Mouse (Mus musculus): ENCODE measurements at regions not wholly inside any gene's neighbourhood (a gene's known extent, or its start where the extent isn't known, plus 50 kb on each side); places are given as distances from the start of the nearest gene placed in this dataset.
A peak's percentile ranks its signal among the peaks of the same experiment; 100 is the strongest.

DNA sequence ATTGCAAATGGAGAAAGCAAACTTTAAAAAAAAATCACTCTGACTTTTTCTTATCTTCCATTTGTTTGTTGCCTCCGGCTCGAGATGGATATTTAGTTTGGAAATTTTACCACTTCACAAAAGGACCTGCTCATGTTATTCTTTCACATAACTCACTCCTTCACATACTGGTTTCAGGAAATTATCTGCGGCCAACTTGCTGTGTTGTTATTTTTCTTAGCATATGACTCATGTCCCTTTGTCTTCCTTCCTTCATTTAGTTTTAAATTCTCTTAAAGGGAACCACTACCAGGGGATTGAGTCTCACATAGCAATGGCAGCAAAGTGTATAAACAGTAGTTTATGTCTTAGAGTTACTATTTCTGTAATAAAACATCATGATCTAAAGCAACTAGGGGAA, 217.8 kb downstream of the Ahr start:
- no peak for DNase-seq (ENCODE audit: low spot score in 2 of 2)

- DNase-seq (ENCODE audit: low spot score in 2 of 2): no peak
Measured at GRCm38 (mm10) chr12:35314035-35314434, 220.8 kb downstream of the Ahr start.

GRCm38 (mm10) chr12:35313191-35313925, 221.5 kb downstream of the Ahr start:
- DNase-seq (ENCODE audit: low spot score in 2 of 2): no peak

- no peak for DNase-seq (ENCODE audit: low spot score in 2 of 2)
Measured at GRCm38 (mm10) chr12:35308537-35308936, 226.3 kb downstream of the Ahr start.

DNA sequence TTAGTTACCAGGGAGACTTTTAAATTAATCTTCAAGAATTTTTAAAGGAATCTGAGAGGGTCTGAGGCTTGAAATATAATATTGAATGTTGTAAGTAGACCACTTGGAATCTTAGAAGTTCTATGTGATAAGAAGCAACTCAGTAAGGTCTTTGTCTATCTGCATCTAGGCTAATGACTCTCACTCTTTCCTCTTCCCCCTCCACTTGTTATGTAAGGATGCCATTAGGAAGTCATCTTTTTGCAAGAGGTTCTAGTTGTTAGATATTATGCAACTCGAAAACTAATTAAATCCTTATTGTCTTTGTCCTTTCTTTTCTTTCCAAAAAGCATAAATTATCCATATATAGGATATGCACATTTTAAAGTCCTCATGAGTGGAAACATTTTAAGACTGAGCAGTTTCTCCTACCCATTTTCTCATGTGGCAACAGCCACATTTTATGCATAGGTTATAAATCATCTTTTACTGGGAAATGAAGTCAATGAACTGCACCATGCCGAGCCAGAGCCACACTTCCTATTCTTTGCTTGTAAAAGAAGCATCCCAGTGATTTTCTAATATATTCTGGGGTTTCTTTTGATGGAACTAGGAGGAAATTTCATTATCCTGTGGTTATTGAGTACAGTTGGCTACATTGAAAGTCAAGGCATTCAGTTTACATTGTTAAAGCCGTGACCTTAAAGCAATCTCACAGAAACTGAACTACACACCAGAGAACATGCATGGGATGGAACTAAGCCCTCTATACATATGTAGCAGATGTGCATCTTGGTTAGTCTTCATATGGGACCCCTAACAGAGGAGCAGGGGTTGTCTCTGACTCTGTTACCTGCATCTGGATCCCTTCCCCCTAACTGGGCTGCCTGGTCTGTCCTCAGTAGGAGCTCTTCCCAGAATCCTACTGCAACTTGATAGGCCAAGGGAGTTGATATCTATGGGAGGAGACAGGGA, 230.8 kb downstream of the Ahr start:
- DNase-seq (ENCODE audit: low spot score in 2 of 2): no peak

DNA sequence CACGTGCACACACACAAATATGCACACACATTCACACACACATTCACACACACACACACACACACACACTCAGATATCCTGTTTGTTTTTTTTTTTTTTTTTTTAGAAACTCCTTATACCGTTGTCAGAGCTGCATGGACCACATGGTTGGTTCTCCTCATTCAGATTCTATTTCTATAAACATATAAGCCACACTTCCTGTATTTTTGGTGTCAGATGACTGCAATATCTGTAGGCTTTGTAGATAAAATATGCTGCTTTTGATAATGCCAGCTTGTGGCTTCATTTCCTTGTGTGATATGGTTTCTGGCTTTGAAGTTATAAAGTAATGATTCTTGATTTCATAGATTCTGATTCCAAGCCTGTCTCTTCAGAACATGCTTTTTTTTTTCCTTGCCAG, 231.7 kb downstream of the Ahr start:
- no peak for DNase-seq (ENCODE audit: low spot score in 2 of 2)

DNA sequence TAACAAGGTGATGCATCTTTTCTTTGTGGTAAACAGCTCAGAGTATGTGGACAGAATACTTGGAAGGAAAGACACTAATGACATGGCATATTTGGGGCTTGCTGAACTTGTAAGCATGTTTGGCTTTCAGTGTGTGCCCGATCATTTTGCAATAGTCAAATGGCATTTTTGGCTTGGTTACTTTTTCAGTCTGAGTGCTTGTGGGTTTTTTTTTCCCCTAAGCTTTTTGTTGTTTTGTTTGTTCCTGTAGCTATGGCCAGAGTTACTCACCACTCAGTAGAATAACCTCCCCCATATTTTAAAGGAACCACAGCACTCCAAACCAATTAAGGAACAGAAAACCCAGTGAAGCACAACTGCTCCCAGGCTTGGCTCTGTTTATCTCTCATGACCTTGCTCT, 240.2 kb downstream of the Ahr start:
- no peak for DNase-seq (ENCODE audit: low spot score in 2 of 2)

DNA sequence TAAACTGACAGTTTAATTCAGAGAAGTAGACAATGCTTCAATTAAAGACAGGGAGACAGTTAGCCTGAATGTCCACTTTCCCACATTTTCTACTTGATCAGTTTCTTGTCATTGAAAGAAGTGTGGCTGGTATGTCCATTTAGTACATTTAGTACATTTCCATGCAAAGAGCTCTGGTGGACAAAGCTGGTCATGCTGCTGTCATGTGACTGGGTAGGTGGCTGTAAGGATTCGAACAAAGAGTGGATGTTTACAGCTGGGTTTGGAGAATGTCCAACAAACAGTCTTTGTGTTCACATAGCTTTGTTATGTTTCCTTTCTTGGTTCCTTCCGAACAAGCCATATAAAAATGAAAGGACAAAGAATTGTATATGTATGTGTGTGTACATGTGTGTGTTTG, 241.3 kb downstream of the Ahr start:
- no peak for DNase-seq (ENCODE audit: low spot score in 2 of 2)

- DNase-seq (ENCODE audit: low spot score in 2 of 2): peak in 1 of 2 experiments; percentile 16
Measured at GRCm38 (mm10) chr12:35291941-35292341, 242.9 kb downstream of the Ahr start.

DNA sequence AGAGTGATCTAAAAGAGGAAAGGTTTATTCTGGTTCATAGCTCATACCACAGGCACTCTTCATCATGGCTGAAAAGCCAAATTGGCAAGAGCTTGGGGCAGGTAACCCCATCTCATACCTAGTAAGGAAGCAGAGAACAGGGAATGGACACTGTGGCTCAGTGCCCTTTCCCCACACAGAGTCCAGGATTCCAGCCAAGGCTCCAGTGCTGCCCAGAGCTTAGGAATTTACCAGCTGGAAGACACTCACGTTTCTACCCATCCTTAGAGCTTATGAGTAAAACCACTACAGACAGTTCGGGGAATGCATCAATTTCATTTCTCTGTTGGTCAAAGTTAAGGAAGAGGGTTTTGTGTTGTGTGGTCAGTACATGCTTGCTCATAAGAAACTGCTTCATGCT, 241.0 kb downstream of the Snx13 start:
- no peak for DNase-seq (ENCODE audit: low spot score in 2 of 2)

- no peak for DNase-seq (ENCODE audit: low spot score in 2 of 2)
Measured at GRCm38 (mm10) chr12:35287570-35287969, 240.6 kb downstream of the Snx13 start.

DNA sequence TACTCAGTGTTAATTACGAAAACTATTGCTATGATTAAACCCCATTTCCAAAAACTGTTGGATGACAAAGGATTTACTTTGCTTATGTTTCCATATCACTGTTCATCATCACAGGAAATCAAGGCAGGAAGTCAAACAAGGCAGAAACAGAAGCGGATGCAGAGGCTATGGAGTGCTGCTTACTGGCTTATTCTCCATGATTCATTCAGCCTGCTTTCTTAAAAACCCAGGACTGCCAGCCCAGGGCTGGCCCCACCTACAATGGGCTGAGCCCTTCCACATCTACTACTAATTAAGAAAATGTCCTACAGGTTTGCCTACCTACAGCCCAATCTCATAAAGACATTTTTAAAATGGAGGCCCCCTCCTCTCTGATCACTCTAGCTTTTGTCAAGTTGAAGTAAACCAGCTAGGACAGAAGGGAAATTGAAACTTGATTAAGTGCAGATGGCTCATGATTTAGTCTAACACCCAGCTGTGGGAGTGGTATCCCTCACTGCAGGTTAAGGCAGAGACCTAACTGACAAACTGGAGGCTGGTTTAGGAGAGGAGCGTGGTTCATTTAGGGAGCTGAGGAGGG, 240.1 kb downstream of the Snx13 start:
- no peak for DNase-seq (ENCODE audit: low spot score in 2 of 2)

DNA sequence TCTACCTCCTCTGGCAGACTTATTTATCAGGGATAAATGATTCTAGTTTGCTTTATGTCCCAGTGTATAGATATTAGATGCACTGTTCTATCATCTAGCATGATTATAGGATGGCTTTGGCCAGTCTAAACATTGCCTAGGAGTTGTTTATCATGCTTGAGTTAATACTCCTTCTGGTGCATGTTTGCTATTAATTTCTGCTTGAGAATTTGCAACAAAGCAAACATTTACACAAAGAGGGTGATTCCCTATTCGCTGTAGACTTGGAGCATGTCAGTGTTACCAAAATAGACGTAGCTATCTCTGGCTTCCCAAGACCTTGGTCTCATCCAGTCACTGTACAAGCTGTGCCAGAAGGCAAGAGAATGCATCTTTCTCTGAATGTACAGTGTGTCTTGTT, 237.4 kb downstream of the Snx13 start:
- no peak for DNase-seq (ENCODE audit: low spot score in 2 of 2)

DNA sequence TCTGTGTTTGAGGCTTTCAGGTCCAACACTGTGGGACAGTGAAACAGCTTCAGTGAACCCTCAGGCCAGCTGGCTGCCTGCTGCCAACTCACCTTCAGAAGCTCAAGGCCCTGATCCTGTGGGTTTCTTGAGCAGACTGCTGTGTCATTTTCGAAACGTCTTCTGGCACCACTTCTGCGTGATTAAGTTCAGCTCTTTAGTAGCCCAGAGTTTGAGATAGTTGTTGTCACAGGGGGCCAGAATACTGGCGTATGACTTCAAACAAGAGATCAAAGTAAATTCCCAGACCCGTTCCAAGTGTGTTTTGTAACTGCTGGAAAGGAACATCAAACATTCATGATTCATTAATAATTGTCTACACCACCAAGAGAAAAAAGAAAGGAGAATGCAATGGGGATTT, 236.9 kb downstream of the Snx13 start:
- DNase-seq (ENCODE audit: low spot score in 2 of 2): no peak

- no peak for DNase-seq (ENCODE audit: low spot score in 2 of 2)
Measured at GRCm38 (mm10) chr12:35283407-35283806, 236.4 kb downstream of the Snx13 start.

- DNase-seq (ENCODE audit: low spot score in 2 of 2): no peak
Measured at GRCm38 (mm10) chr12:35269465-35269864, 222.5 kb downstream of the Snx13 start.

GRCm38 (mm10) chr12:35268006-35268405, 221.0 kb downstream of the Snx13 start:
- DNase-seq (ENCODE audit: low spot score in 2 of 2): no peak

DNA sequence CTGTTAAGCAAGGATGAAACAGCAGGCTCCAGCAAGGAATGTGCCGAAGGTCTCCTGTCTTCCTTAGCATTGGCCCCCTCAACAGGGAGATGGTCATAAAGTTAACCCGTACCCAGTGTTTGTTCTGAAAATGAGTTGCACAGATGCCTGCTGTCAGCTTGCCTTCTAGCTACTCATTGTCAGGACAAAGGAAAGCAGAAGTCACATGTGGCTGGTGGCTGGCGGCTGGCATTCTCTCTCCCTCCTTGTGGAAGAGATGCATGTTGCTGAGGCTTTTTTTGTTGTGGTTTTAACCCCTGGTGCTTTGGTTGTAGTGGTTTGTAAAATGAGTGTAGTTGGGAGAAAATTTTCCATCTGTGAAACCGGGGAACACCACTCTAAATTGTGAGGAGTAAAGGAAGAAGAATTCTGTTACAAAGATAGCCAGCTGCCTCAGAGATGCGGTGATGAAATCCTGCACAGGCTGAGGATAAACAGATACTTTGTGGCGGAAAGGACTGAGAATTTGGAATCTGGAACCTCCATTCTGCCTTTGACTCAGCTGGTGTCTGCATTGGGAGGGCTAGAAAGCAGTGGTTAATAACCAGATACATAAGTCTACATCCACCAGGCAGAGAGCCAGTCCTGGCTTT, 220.2 kb downstream of the Snx13 start:
- no peak for DNase-seq (ENCODE audit: low spot score in 2 of 2)

DNA sequence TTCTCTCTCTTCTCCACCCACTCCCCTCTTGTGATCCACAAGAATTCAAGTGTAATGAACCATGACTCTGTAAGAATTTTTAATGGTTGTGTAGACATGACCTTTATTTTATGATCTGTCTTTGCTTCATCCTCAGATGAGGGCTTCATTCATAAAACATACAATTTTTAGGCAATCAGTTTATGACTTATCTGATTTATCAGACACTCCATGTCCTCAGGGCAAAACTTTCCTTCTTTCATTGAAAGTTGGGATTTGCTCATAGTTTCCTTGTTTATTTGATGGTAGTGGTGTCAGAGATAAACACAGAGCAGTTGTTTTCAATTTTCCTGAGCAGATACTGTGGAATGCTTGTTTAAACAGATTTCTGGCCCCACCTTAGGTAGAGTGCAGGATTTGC, 212.8 kb downstream of the Snx13 start:
- no peak for DNase-seq (ENCODE audit: low spot score in 2 of 2)

GRCm38 (mm10) chr12:35255723-35256401, 208.9 kb downstream of the Snx13 start:
- no peak for DNase-seq (ENCODE audit: low spot score in 2 of 2)

DNA sequence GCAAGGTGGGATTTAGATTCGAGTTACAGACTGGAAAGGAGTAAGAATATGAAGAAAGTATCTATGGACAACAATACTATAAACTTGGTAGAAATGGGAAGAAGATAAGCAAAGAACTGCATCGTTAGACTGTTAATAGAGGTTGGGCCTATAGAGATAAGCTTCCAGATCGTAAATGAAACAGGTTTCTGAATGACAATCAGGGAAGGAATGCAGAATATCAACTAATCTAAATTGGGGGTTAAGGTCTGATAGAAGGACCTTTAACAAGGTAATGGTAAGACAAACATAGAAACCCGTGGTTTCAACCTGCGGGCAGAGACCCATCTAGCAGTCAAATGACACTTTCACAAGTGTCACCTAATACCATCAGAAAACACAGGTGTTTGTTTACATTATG, 201.5 kb downstream of the Snx13 start:
- no peak for DNase-seq (ENCODE audit: low spot score in 2 of 2)

Data from spleen, postnatal 36 days (tissue).